Mouse (Mus musculus): Measurements from ENCODE around the gene Hao2. TPM values are rescaled to one million over a fixed set of nuclear protein-coding genes. Genes with fewer than 3 reads are reported as not detected.

The Hao2 gene
- total and polyA plus RNA-seq, 3 experiments: not detected

DNA sequence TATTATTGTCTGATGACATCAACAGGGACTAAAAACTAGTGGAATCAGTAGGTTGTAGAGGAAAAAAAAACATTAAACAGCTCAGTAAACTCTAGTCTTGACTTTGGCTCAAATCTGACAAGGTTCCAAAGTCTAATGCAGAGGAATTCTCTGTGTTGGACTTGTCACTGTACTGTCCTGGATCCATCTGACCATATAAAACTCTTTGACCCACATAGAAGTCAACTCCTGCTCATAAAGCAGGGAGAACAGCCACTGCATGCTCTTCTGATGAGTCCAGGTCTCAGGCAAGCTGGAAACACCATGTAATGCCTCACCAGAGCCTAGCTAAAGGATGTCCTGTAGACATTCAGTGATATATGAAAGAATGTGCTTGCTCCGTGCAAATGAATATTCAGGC lies 41.0 kb upstream of the Hao2 start:
- ATAC-seq (ENCODE audit: extremely low read depth, insufficient number of reproducible peaks, low FRiP score, poor library complexity, severe bottlenecking): no peak
- Histone ChIP-seq H3K9me3 (replicated peaks) (peaks cover 34% of the 10 kb centered on the region), H3K36me3 (replicated peaks) (no peaks in the 10 kb centered on the region), H3K27me3 (ENCODE audit: insufficient read depth, low read length) (no peaks in the 10 kb centered on the region), H3K4me1 (ENCODE audit: insufficient read depth, low read depth, low read length) (no peaks in the 10 kb centered on the region), H3K4me3 (ENCODE audit: low read depth, low read length) (no peak overlapping the region)
- no peak for DNase-seq (ENCODE audit: low spot score)
- TF ChIP-seq GATA2 (IDR thresholded peaks at IDR 0.05; ENCODE audit: borderline replicate concordance, low read depth, low read length) (no peak), POLR2AphosphoS5 (IDR thresholded peaks at IDR 0.05; ENCODE audit: insufficient replicate concordance, low read depth, low read length) (no peak), CTCF (IDR thresholded peaks at IDR 0.05; ENCODE audit: low read depth, low read length) (no peak), TAL1 (conservative IDR thresholded peaks at IDR 0.05; ENCODE audit: low read depth, low read length) (no peak), GATA1 (IDR thresholded peaks at IDR 0.05; ENCODE audit: borderline replicate concordance, low read length) (no peak)

- ATAC-seq (ENCODE audit: extremely low read depth, insufficient number of reproducible peaks, low FRiP score, poor library complexity, severe bottlenecking) (no peak), DNase-seq (ENCODE audit: low spot score) (no peak)
- Histone ChIP-seq H3K4me1 (ENCODE audit: insufficient read depth, low read depth, low read length) (no peaks in the 10 kb centered on the region), H3K9me3 (replicated peaks) (peaks cover 29% of the 10 kb centered on the region), H3K4me3 (ENCODE audit: low read depth, low read length) (no peak overlapping the region), H3K36me3 (replicated peaks) (no peaks in the 10 kb centered on the region), H3K27me3 (ENCODE audit: insufficient read depth, low read length) (no peaks in the 10 kb centered on the region)
- TF ChIP-seq POLR2AphosphoS5 (IDR thresholded peaks at IDR 0.05; ENCODE audit: insufficient replicate concordance, low read depth, low read length) (no peak), GATA2 (IDR thresholded peaks at IDR 0.05; ENCODE audit: borderline replicate concordance, low read depth, low read length) (no peak), CTCF (IDR thresholded peaks at IDR 0.05; ENCODE audit: low read depth, low read length) (no peak), GATA1 (IDR thresholded peaks at IDR 0.05; ENCODE audit: borderline replicate concordance, low read length) (no peak), TAL1 (conservative IDR thresholded peaks at IDR 0.05; ENCODE audit: low read depth, low read length) (no peak)
Observed at GRCm38 (mm10) chr3:98932421-98932820, 39.4 kb upstream of the Hao2 start.

GRCm38 (mm10) chr3:98931836-98932235 lies 38.8 kb upstream of the Hao2 start:
- Histone ChIP-seq H3K27me3 (ENCODE audit: insufficient read depth, low read length) (no peaks in the 10 kb centered on the region), H3K4me1 (ENCODE audit: insufficient read depth, low read depth, low read length) (no peaks in the 10 kb centered on the region), H3K4me3 (ENCODE audit: low read depth, low read length) (no peak overlapping the region), H3K36me3 (replicated peaks) (no peaks in the 10 kb centered on the region), H3K9me3 (replicated peaks) (peaks cover 29% of the 10 kb centered on the region)
- no peak for DNase-seq (ENCODE audit: low spot score)
- no peak for ATAC-seq (ENCODE audit: extremely low read depth, insufficient number of reproducible peaks, low FRiP score, poor library complexity, severe bottlenecking)
- no peak for TF ChIP-seq CTCF (IDR thresholded peaks at IDR 0.05; ENCODE audit: low read depth, low read length)
- TF ChIP-seq GATA2 (IDR thresholded peaks at IDR 0.05; ENCODE audit: borderline replicate concordance, low read depth, low read length): no peak
- TF ChIP-seq TAL1 (conservative IDR thresholded peaks at IDR 0.05; ENCODE audit: low read depth, low read length): no peak
- TF ChIP-seq GATA1 (IDR thresholded peaks at IDR 0.05; ENCODE audit: borderline replicate concordance, low read length): no peak
- TF ChIP-seq POLR2AphosphoS5 (IDR thresholded peaks at IDR 0.05; ENCODE audit: insufficient replicate concordance, low read depth, low read length): no peak

GRCm38 (mm10) chr3:98920417-98920816 lies 27.4 kb upstream of the Hao2 start:
- DNase-seq (ENCODE audit: low spot score): no peak
- Histone ChIP-seq H3K27me3 (ENCODE audit: insufficient read depth, low read length) (no peaks in the 10 kb centered on the region), H3K9me3 (replicated peaks) (peaks cover 23% of the 10 kb centered on the region), H3K4me1 (ENCODE audit: insufficient read depth, low read depth, low read length) (no peaks in the 10 kb centered on the region), H3K4me3 (ENCODE audit: low read depth, low read length) (no peak overlapping the region), H3K36me3 (replicated peaks) (no peaks in the 10 kb centered on the region)
- no peak for ATAC-seq (ENCODE audit: extremely low read depth, insufficient number of reproducible peaks, low FRiP score, poor library complexity, severe bottlenecking)
- TF ChIP-seq GATA2 (IDR thresholded peaks at IDR 0.05; ENCODE audit: borderline replicate concordance, low read depth, low read length) (no peak), CTCF (IDR thresholded peaks at IDR 0.05; ENCODE audit: low read depth, low read length) (no peak), GATA1 (IDR thresholded peaks at IDR 0.05; ENCODE audit: borderline replicate concordance, low read length) (no peak), POLR2AphosphoS5 (IDR thresholded peaks at IDR 0.05; ENCODE audit: insufficient replicate concordance, low read depth, low read length) (no peak), TAL1 (conservative IDR thresholded peaks at IDR 0.05; ENCODE audit: low read depth, low read length) (no peak)

DNA sequence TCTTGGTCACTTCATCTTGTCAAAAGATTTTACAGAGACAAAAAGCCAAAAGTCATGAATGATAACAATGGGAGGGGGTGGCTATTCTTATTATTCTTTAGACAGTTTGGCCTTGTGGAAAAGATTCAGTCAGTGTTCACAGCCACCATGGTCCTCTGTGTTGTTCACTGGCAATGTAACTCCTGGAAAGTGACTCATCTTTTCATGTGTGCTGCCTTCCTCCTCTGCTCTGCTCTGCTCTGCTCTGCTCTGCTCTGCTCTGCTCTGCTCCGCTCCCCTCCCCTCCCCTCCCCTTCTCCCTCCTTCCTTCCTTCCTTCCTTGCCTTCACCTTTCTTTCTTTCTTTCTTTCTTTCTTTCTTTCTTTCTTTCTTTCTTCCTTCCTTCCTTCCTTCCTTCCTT lies 24.2 kb upstream of the Hao2 start:
- TF ChIP-seq POLR2AphosphoS5 (IDR thresholded peaks at IDR 0.05; ENCODE audit: insufficient replicate concordance, low read depth, low read length) (no peak), GATA1 (IDR thresholded peaks at IDR 0.05; ENCODE audit: borderline replicate concordance, low read length) (no peak), CTCF (IDR thresholded peaks at IDR 0.05; ENCODE audit: low read depth, low read length) (no peak), TAL1 (conservative IDR thresholded peaks at IDR 0.05; ENCODE audit: low read depth, low read length) (no peak), GATA2 (IDR thresholded peaks at IDR 0.05; ENCODE audit: borderline replicate concordance, low read depth, low read length) (no peak)
- ATAC-seq (ENCODE audit: extremely low read depth, insufficient number of reproducible peaks, low FRiP score, poor library complexity, severe bottlenecking): no peak
- Histone ChIP-seq H3K9me3 (replicated peaks) (peaks cover 22% of the 10 kb centered on the region), H3K27me3 (ENCODE audit: insufficient read depth, low read length) (no peaks in the 10 kb centered on the region), H3K4me1 (ENCODE audit: insufficient read depth, low read depth, low read length) (no peaks in the 10 kb centered on the region), H3K4me3 (ENCODE audit: low read depth, low read length) (no peak overlapping the region), H3K36me3 (replicated peaks) (no peaks in the 10 kb centered on the region)
- no peak for DNase-seq (ENCODE audit: low spot score)

DNA sequence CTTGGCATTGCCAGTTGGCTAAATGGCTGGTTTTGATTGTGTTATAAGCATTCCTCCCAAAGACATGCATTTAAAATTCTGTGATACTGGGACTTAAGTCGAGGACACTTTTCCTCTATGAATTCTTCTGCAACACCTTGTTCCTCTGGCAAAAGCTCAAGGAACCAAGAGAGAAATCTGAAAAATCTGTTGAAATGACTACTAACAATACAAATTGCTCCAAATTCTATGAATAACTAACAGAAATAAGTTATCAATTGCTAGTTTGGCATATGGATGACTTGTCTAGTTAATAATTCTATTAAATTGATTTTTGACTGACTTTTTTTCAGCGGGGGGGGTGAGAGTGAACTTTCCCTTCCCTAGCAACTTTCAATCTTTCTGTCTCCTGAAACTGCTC lies 23.8 kb upstream of the Hao2 start:
- TF ChIP-seq POLR2AphosphoS5 (IDR thresholded peaks at IDR 0.05; ENCODE audit: insufficient replicate concordance, low read depth, low read length) (no peak), TAL1 (conservative IDR thresholded peaks at IDR 0.05; ENCODE audit: low read depth, low read length) (no peak), CTCF (IDR thresholded peaks at IDR 0.05; ENCODE audit: low read depth, low read length) (no peak)
- H3K9me3 ChIP-seq (replicated peaks): peaks cover 24% of the 10 kb centered on the region
- DNase-seq (ENCODE audit: low spot score) (no peak), ATAC-seq (ENCODE audit: extremely low read depth, insufficient number of reproducible peaks, low FRiP score, poor library complexity, severe bottlenecking) (no peak)
- H3K4me3 ChIP-seq (ENCODE audit: low read depth, low read length): no peak overlapping the region
- H3K4me1 ChIP-seq (ENCODE audit: insufficient read depth, low read depth, low read length): no peaks in the 10 kb centered on the region
- H3K36me3 ChIP-seq (replicated peaks): no peaks in the 10 kb centered on the region
- H3K27me3 ChIP-seq (ENCODE audit: insufficient read depth, low read length): no peaks in the 10 kb centered on the region

- Histone ChIP-seq H3K36me3 (replicated peaks) (no peaks in the 10 kb centered on the region), H3K4me1 (ENCODE audit: insufficient read depth, low read depth, low read length) (no peaks in the 10 kb centered on the region), H3K27me3 (ENCODE audit: insufficient read depth, low read length) (no peaks in the 10 kb centered on the region), H3K9me3 (replicated peaks) (peaks cover 23% of the 10 kb centered on the region), H3K4me3 (ENCODE audit: low read depth, low read length) (no peak overlapping the region)
- TF ChIP-seq TAL1 (conservative IDR thresholded peaks at IDR 0.05; ENCODE audit: low read depth, low read length): no peak
- TF ChIP-seq CTCF (IDR thresholded peaks at IDR 0.05; ENCODE audit: low read depth, low read length): no peak
- TF ChIP-seq GATA1 (IDR thresholded peaks at IDR 0.05; ENCODE audit: borderline replicate concordance, low read length): no peak
- no peak for TF ChIP-seq GATA2 (IDR thresholded peaks at IDR 0.05; ENCODE audit: borderline replicate concordance, low read depth, low read length)
- no peak for TF ChIP-seq POLR2AphosphoS5 (IDR thresholded peaks at IDR 0.05; ENCODE audit: insufficient replicate concordance, low read depth, low read length)
- DNase-seq (ENCODE audit: low spot score): no peak
- no peak for ATAC-seq (ENCODE audit: extremely low read depth, insufficient number of reproducible peaks, low FRiP score, poor library complexity, severe bottlenecking)
Observed at GRCm38 (mm10) chr3:98915659-98916058, 22.6 kb upstream of the Hao2 start.

Measured in G1E (cell line).